Mouse (Mus musculus): ENCODE data around the gene Ing4. TPM values are rescaled to one million over a fixed set of nuclear protein-coding genes. Genes with fewer than 3 reads are reported as not detected.
"Not testable (repeated sequence)": the region's sequence is repeated elsewhere in the genome, so short reads cannot be mapped to it uniquely, and the experiment has no call there.

Ing4 gene
- total RNA-seq, 2 experiments from 2014 or later, result 29.6 TPM

- intact Hi-C loops (cut with DNase I; ENCODE audit: low total_unique reads), result no loop called here
- no peak for DNase-seq
These were observed 894 bp upstream of the Ing4 start for GRCm38 (mm10) chr6:125038666-125039065.

- intact Hi-C loops (cut with DNase I; ENCODE audit: low total_unique reads), result no loop called here
- DNase-seq, result no peak
These were observed 429 bp upstream of the Ing4 start for GRCm38 (mm10) chr6:125039131-125039530.

- DNase-seq, result no peak
- intact Hi-C loops (cut with DNase I; ENCODE audit: low total_unique reads), result no loop called here
These were observed 661 bp downstream of the Ing4 start for GRCm38 (mm10) chr6:125040221-125040620.

GRCm38 (mm10) chr6:125041047-125041446 is 1.5 kb downstream of the Ing4 start:
- DNase-seq, result no peak
- intact Hi-C loops (cut with DNase I; ENCODE audit: low total_unique reads), result no loop called here

GRCm38 (mm10) chr6:125042081-125042480 is 2.5 kb downstream of the Ing4 start:
- no peak for DNase-seq
- intact Hi-C loops (cut with DNase I; ENCODE audit: low total_unique reads), result no loop called here

GRCm38 (mm10) chr6:125046691-125047090 is 7.1 kb downstream of the Ing4 start:
- peak; percentile 86 for DNase-seq
- intact Hi-C loops (cut with DNase I; ENCODE audit: low total_unique reads), result loop anchor here (2.0 kb wide), 1 partner anchor 38 kb away; no protein-coding TSS in a partner anchor

- intact Hi-C loops (cut with DNase I; ENCODE audit: low total_unique reads), result no loop called here
- no peak for DNase-seq
These were observed 10.1 kb downstream of the Ing4 start, which contains the start of gene Acrbp for GRCm38 (mm10) chr6:125049678-125050077. TSS of gene Acrbp (plus strand) at chr6:125049689.

- intact Hi-C loops (cut with DNase I; ENCODE audit: low total_unique reads), result no loop called here
- DNase-seq, result no peak
These were observed 11.7 kb downstream of the Ing4 start for GRCm38 (mm10) chr6:125051237-125051636.

GRCm38 (mm10) chr6:125061493-125061892 is 21.9 kb downstream of the Ing4 start:
- no peak for DNase-seq
- intact Hi-C loops (cut with DNase I; ENCODE audit: low total_unique reads), result no loop called here

- no peak for DNase-seq
- intact Hi-C loops (cut with DNase I; ENCODE audit: low total_unique reads), result no loop called here
These were observed 23.0 kb downstream of the Ing4 start for GRCm38 (mm10) chr6:125062511-125062910.

- no peak for DNase-seq
- intact Hi-C loops (cut with DNase I; ENCODE audit: low total_unique reads), result no loop called here
These were observed 24.3 kb downstream of the Ing4 start for GRCm38 (mm10) chr6:125063906-125064305.

- intact Hi-C loops (cut with DNase I; ENCODE audit: low total_unique reads); DNase-seq: not testable (repeated sequence)
These were observed 25.7 kb downstream of the Ing4 start for GRCm38 (mm10) chr6:125065223-125065622.

- intact Hi-C loops (cut with DNase I; ENCODE audit: low total_unique reads), result no loop called here
- DNase-seq, result no peak
These were observed 28.0 kb downstream of the Ing4 start, which contains the start of gene Lpar5 for GRCm38 (mm10) chr6:125067571-125067995. TSS of gene Lpar5 (plus strand) at chr6:125067920.

- intact Hi-C loops (cut with DNase I; ENCODE audit: low total_unique reads), result no loop called here
- DNase-seq, result no peak
These were observed 31.8 kb downstream of the Ing4 start for GRCm38 (mm10) chr6:125071170-125071895.

- intact Hi-C loops (cut with DNase I; ENCODE audit: low total_unique reads), result no loop called here
- DNase-seq, result no peak
These were observed 32.3 kb downstream of the Ing4 start for GRCm38 (mm10) chr6:125071896-125072279.

- intact Hi-C loops (cut with DNase I; ENCODE audit: low total_unique reads), result no loop called here
- DNase-seq, result no peak
These were observed 34.3 kb downstream of the Ing4 start for GRCm38 (mm10) chr6:125073825-125074224.

GRCm38 (mm10) chr6:125081394-125081793 is 41.8 kb downstream of the Ing4 start:
- intact Hi-C loops (cut with DNase I; ENCODE audit: low total_unique reads), result loop anchor here (5.0 kb wide), 1 partner anchor 179 kb away; no protein-coding TSS in a partner anchor
- peak; percentile 17 for DNase-seq

- DNase-seq, result peak; percentile 93
- intact Hi-C loops (cut with DNase I; ENCODE audit: low total_unique reads), result loop anchor here (5.0 kb wide), 1 partner anchor 180 kb away; no protein-coding TSS in a partner anchor
These were observed 42.4 kb downstream of the Ing4 start for GRCm38 (mm10) chr6:125081797-125082560.

- DNase-seq, result no peak
- intact Hi-C loops (cut with DNase I; ENCODE audit: low total_unique reads), result loop anchor here (5.0 kb wide), 1 partner anchor 181 kb away; no protein-coding TSS in a partner anchor
These were observed 43.3 kb downstream of the Ing4 start for GRCm38 (mm10) chr6:125082801-125083386.

- peak; percentile 52 for DNase-seq
- intact Hi-C loops (cut with DNase I; ENCODE audit: low total_unique reads), result loop anchor here (2.0 to 5.0 kb wide), 2 partner anchors 38 to 182 kb away; no protein-coding TSS in a partner anchor
These were observed 44.9 kb downstream of the Ing4 start for GRCm38 (mm10) chr6:125084424-125084823.
